Mouse (Mus musculus): ENCODE data around the gene Mcfd2. TPM values are rescaled to one million over a fixed set of nuclear protein-coding genes. Genes with fewer than 3 reads are reported as not detected.

Mcfd2 gene
- 33.5 and 56.3 TPM in 2 replicates for polyA plus RNA-seq (2012; rRNA removed)

DNA sequence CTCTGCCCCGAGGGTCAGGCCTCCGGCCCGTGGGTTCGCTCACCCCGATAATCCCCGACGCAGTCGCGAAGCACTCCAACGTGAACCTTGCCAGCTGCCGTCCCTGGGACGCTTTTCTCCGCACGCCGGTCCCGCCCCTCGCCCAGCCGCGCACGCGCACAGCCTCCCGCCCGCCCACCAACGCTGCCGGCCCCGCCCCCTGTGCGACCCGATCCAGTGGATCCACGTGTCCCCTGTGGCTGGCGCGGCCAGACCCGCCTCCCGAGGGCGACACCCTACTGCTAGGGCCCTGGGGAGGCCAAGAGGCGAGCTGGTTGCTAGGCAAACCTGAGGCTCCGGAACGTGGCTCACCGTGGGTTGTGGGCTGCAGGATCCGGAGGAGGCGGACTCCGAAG, at the start of gene Mcfd2:
Mcfd2 (minus strand) TSS at position 144 of the 395 bp plus-strand sequence.

GRCm38 (mm10) chr17:87282706-87283053, 16.9 kb upstream of the Mcfd2 start, which contains the start of gene Ttc7:
Gene Ttc7, plus strand, starts transcription at chr17:87282886.

Other genes starting within 250 kb of the Mcfd2 start
- 21.3 and 32.3 TPM in 2 replicates for gene Pigf, start 240.5 kb downstream of the Mcfd2 start, polyA plus RNA-seq (2012; rRNA removed)
- 54.1 and 77.6 TPM in 2 replicates for gene Cript, start 240.4 kb downstream of the Mcfd2 start, polyA plus RNA-seq (2012; rRNA removed)
- gene Socs5, start 158.3 kb downstream of the Mcfd2 start, polyA plus RNA-seq (2012; rRNA removed): 11.3 and 15.8 TPM in 2 replicates
- 2.9 and 3.7 TPM in 2 replicates for gene Ttc7, start 17.0 kb upstream of the Mcfd2 start, polyA plus RNA-seq (2012; rRNA removed)
- gene Stpg4, start 161.8 kb upstream of the Mcfd2 start, polyA plus RNA-seq (2012; rRNA removed): 0.10 TPM in 1 of 2 replicates, not detected in the other
- gene Calm2, start 181.0 kb upstream of the Mcfd2 start, polyA plus RNA-seq (2012; rRNA removed): 942 and 969 TPM in 2 replicates